Mouse (Mus musculus): ENCODE measurements around the gene Klc3.

GRCm38 (mm10) chr7:19426349-19426748, 22.4 kb upstream of the Klc3 start:
- no peak for TF ChIP-seq CTCF (IDR thresholded peaks at IDR 0.05; ENCODE audit: extremely low read depth, insufficient read depth, insufficient read length, insufficient replicate concordance)
- no peak for TF ChIP-seq POLR2A (IDR thresholded peaks at IDR 0.05; ENCODE audit: low read depth, low read length)
